Mouse (Mus musculus) c-Kit-positive CD71-negative TER-119-negative erythroid progenitor cells, embryonic 14.5 days (primary cell): ENCODE measurements around the gene A3galt2.

ENCODE experiments used
- DNase-seq: peaks from one replicate; pipeline ENCODE4 v3.0.0-alpha.2; 2013; ENCODE audit warnings: low read depth

Gene A3galt2

GRCm38 (mm10) chr4:128728431-128728851 is 26.7 kb upstream of the A3galt2 start:
- DNase-seq: no peak

- no peak for DNase-seq
These were observed 26.0 kb upstream of the A3galt2 start for GRCm38 (mm10) chr4:128729033-128729708.

GRCm38 (mm10) chr4:128729709-128730037 is 25.5 kb upstream of the A3galt2 start:
- no peak for DNase-seq

- no peak for DNase-seq
These were observed 24.9 kb upstream of the A3galt2 start for GRCm38 (mm10) chr4:128730271-128730670.

GRCm38 (mm10) chr4:128732794-128733193 is 22.4 kb upstream of the A3galt2 start:
- DNase-seq: no peak

- no peak for DNase-seq
These were observed 21.7 kb upstream of the A3galt2 start for GRCm38 (mm10) chr4:128733496-128733895.

GRCm38 (mm10) chr4:128734217-128734616 is 20.9 kb upstream of the A3galt2 start:
- DNase-seq: no peak

GRCm38 (mm10) chr4:128734721-128735671 is 20.2 kb upstream of the A3galt2 start:
- DNase-seq: no peak

GRCm38 (mm10) chr4:128737137-128737589 is 18.0 kb upstream of the A3galt2 start:
- no peak for DNase-seq

GRCm38 (mm10) chr4:128737825-128738610 is 17.1 kb upstream of the A3galt2 start:
- DNase-seq: no peak

- DNase-seq: no peak
These were observed 14.3 kb upstream of the A3galt2 start for GRCm38 (mm10) chr4:128740878-128741277.

GRCm38 (mm10) chr4:128741906-128742305 is 13.3 kb upstream of the A3galt2 start:
- DNase-seq: no peak

GRCm38 (mm10) chr4:128742379-128742970 is 12.7 kb upstream of the A3galt2 start:
- no peak for DNase-seq

- no peak for DNase-seq
These were observed 12.0 kb upstream of the A3galt2 start for GRCm38 (mm10) chr4:128743031-128743626.

GRCm38 (mm10) chr4:128745160-128745559 is 10.0 kb upstream of the A3galt2 start:
- DNase-seq: no peak

- DNase-seq: no peak
These were observed 7.4 kb upstream of the A3galt2 start for GRCm38 (mm10) chr4:128747614-128748270.

GRCm38 (mm10) chr4:128748309-128748708 is 6.9 kb upstream of the A3galt2 start:
- no peak for DNase-seq

GRCm38 (mm10) chr4:128751006-128751405 is 4.2 kb upstream of the A3galt2 start:
- DNase-seq: no peak

- no peak for DNase-seq
These were observed 3.0 kb upstream of the A3galt2 start for GRCm38 (mm10) chr4:128752031-128752757.

- no peak for DNase-seq
These were observed 1.6 kb upstream of the A3galt2 start for GRCm38 (mm10) chr4:128753571-128753970.
